Mouse (Mus musculus) thymus, postnatal 14 days (tissue): Measurements from ENCODE around the gene Gpr87.
"Not testable (repeated sequence)": the region's sequence is repeated elsewhere in the genome, so short reads cannot be mapped to it uniquely, and the experiment has no call there.

Experiments
- DNase-seq: peaks from one replicate; pipeline ENCODE4 v3.0.0; 2021

Gene Gpr87

GRCm38 (mm10) chr3:59185662-59186061, 9.2 kb downstream of the Gpr87 start:
- DNase-seq = no peak

GRCm38 (mm10) chr3:59182129-59182528, 12.8 kb downstream of the Gpr87 start:
- DNase-seq = no peak

GRCm38 (mm10) chr3:59181134-59181533, 13.8 kb downstream of the Gpr87 start:
- DNase-seq = no peak

GRCm38 (mm10) chr3:59176871-59177270, 18.0 kb downstream of the Gpr87 start:
- DNase-seq = no peak

GRCm38 (mm10) chr3:59175234-59175633, 19.7 kb downstream of the Gpr87 start:
- DNase-seq = peak; percentile 77

GRCm38 (mm10) chr3:59174426-59175154, 20.3 kb downstream of the Gpr87 start:
- DNase-seq = peak; percentile 56

- DNase-seq = no peak
These were observed 24.8 kb downstream of the Gpr87 start for GRCm38 (mm10) chr3:59169921-59170627.

- no peak for DNase-seq
These were observed 25.7 kb downstream of the Gpr87 start for GRCm38 (mm10) chr3:59169215-59169614.

- DNase-seq = peak; percentile 33
These were observed 26.4 kb downstream of the Gpr87 start for GRCm38 (mm10) chr3:59168476-59168875.

- no peak for DNase-seq
These were observed 27.4 kb downstream of the Gpr87 start for GRCm38 (mm10) chr3:59167417-59168054.

- no peak for DNase-seq
These were observed 34.4 kb downstream of the Gpr87 start for GRCm38 (mm10) chr3:59160465-59160864.

- no peak for DNase-seq
These were observed 37.9 kb downstream of the Gpr87 start for GRCm38 (mm10) chr3:59157048-59157447.

GRCm38 (mm10) chr3:59155404-59155803, 39.5 kb downstream of the Gpr87 start:
- no peak for DNase-seq

- DNase-seq = no peak
These were observed 40.0 kb downstream of the Gpr87 start for GRCm38 (mm10) chr3:59154888-59155287.

- no peak for DNase-seq
These were observed 41.5 kb downstream of the Gpr87 start, which contains the start of gene P2ry14 for GRCm38 (mm10) chr3:59153424-59153823. Gene P2ry14, minus strand, starts transcription at chr3:59153618.

- no peak for DNase-seq
These were observed 44.3 kb downstream of the Gpr87 start for GRCm38 (mm10) chr3:59150624-59151023.

- no peak for DNase-seq
These were observed 45.3 kb downstream of the Gpr87 start for GRCm38 (mm10) chr3:59149646-59150045.

- DNase-seq = no peak
These were observed 49.7 kb downstream of the Gpr87 start for GRCm38 (mm10) chr3:59145194-59145593.

- no peak for DNase-seq
These were observed 53.2 kb downstream of the Gpr87 start for GRCm38 (mm10) chr3:59141507-59142305.

GRCm38 (mm10) chr3:59140941-59141340, 54.0 kb downstream of the Gpr87 start:
- not testable (repeated sequence) for DNase-seq

GRCm38 (mm10) chr3:59140115-59140514, 54.8 kb downstream of the Gpr87 start:
- DNase-seq = no peak

- DNase-seq = no peak
These were observed 55.3 kb downstream of the Gpr87 start for GRCm38 (mm10) chr3:59139651-59140051.

GRCm38 (mm10) chr3:59138946-59139468, 55.9 kb downstream of the Gpr87 start:
- DNase-seq = no peak
